Mouse (Mus musculus) bone marrow, adult 2 months (tissue): ENCODE results near the gene Slc43a2. TPM values are rescaled to one million over a fixed set of nuclear protein-coding genes. Genes with fewer than 3 reads are reported as not detected.
A peak's percentile ranks its signal among the peaks of the same experiment; 100 is the strongest.

ENCODE experiments used
- H3K27ac ChIP-seq: fragments of 200-500 bp; 2 replicates; pipeline ENCODE4 v1.5.1; 2012; ENCODE audit warnings: low read depth, mild to moderate bottlenecking, control low read depth, inconsistent platforms, low read length; ENCODE audit not compliant: control insufficient read depth, poor library complexity, insufficient read depth
- H3K4me1 ChIP-seq: fragments of 200-500 bp; 2 replicates; pipeline ENCODE4 v1.6.1; 2011; ENCODE audit warnings: low read length; ENCODE audit not compliant: control insufficient read depth, insufficient read depth
- H3K4me3 ChIP-seq: fragments of 200-500 bp; replicated peaks from 2 replicates; pipeline ENCODE3; 2011; ENCODE audit warnings: mild to moderate bottlenecking, low read depth, low read length, control low read depth; ENCODE audit not compliant: control insufficient read depth
- CTCF ChIP-seq: fragments of 200-500 bp; IDR thresholded peaks from 2 replicates; pipeline ENCODE4 v1.5.1; 2011; ENCODE audit warnings: low read length, control low read depth; ENCODE audit not compliant: control insufficient read depth, insufficient read depth
- POLR2A ChIP-seq: fragments of 200-500 bp; IDR thresholded peaks from 2 replicates; pipeline ENCODE4 v1.6.1; 2011; ENCODE audit warnings: low read depth, mild to moderate bottlenecking, control low read depth, low read length, borderline replicate concordance; ENCODE audit not compliant: control insufficient read depth
- WGBS: fragments of 180-500 bp; shearing (Covaris S2); methylation state at CpG from one replicate; pipeline ENCODE4 v1.1.7; 2018; 5-methylcytosine and 5-hydroxymethylcytosine counted together
- polyA plus RNA-seq: library from polyadenylated mRNA; stranded (reverse); fragments of >200 nt; gene quantifications from 2 replicates; pipeline ENCODE4 v1.2.4, GENCODE M21; 2011; ENCODE audit warnings: low replicate concordance; ENCODE audit not compliant: missing spikeins, insufficient read depth, insufficient read length

The Slc43a2 gene
- polyA plus RNA-seq, 1 experiment, result 20.4 TPM

DNA sequence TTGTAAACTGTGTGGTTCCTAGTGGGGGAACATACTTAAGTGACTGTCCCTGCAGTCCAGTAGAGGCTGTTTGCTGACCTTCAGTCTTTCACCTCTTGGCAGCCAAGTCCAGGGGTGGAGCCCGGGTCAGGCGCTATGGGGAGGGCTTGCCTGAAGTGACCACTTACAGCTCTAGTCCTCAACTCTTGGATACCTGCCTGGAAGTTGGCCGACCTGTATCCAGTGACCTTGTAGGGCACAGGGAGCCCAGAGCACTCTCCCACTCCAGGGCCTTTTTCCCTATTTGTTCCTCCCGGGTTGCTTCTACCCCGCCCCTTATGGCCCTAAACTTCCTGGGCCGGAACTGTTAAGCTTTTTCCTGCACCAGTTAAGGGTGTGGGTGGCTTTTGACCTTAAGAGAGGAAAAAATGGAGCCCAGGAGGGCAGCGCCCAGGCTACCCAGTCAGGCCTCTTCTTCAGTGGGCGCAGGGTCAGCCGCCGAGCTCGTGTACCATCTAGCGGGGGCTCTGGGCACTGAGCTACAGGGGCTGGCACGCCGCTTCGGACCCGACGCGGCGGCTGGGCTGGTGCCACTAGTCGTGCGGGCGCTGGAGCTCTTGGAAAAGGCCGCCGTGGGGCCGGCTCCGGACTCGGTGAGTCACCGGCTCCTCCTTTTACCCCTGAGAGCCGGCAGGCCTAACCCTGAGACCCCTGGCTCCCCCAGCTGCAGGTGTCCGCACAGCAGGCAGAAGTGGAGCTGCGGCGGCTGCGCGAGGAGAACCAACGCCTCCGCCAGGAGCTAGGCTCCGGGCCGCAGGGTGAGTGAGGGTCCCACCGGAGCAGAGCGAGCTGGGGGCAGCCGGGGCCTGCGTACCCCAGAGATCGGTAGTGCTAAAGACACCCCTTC, 21.5 kb upstream of the Slc43a2 start, which contains the start of gene Rilp:
Gene Rilp, plus strand, starts transcription at position 354 of the 886 bp plus-strand sequence.
- H3K27ac ChIP-seq, result peak within 1 kb of the TSS; percentile 52
- peak within 1 kb of the TSS; percentile 56 for H3K4me3 ChIP-seq
- peaks cover 4% of the 10 kb centered on the region; the same call in 1 of the 2 replicates for H3K4me1 ChIP-seq
- TF ChIP-seq CTCF, result peak; percentile 22; the same call in 1 of the 2 replicates
- no peak for TF ChIP-seq POLR2A
- 5% methylated on average over 43 of the region's 43 CpGs for WGBS

DNA sequence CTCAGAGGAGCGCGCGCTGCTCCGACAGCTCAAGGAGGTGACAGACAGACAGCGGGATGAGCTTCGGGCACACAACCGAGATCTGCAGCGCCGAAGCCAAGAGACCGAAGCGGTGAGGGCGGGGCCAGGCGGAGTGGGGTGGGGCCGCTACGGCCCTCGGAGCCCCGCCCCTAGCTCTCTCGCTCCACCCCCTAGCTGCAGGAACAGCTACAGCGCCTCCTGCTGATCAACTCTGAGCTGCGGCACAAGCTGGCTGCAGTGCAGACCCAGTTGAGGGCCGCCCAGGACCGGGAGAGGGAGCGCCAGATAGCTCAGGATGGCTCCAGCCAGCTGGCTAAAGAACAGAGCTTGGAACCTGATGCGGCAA, 20.9 kb upstream of the Slc43a2 start:
- Histone ChIP-seq H3K4me1 (peaks cover 5% of the 10 kb centered on the region; the same call in 1 of the 2 replicates), H3K27ac (peak overlapping the region; percentile 52), H3K4me3 (peak overlapping the region; percentile 56)
- 3% methylated on average over 24 of the region's 24 CpGs for whole genome bisulfite sequencing
- peak; percentile 89 for TF ChIP-seq CTCF
- peak; percentile 70; the same call in 1 of the 2 replicates for TF ChIP-seq POLR2A

DNA sequence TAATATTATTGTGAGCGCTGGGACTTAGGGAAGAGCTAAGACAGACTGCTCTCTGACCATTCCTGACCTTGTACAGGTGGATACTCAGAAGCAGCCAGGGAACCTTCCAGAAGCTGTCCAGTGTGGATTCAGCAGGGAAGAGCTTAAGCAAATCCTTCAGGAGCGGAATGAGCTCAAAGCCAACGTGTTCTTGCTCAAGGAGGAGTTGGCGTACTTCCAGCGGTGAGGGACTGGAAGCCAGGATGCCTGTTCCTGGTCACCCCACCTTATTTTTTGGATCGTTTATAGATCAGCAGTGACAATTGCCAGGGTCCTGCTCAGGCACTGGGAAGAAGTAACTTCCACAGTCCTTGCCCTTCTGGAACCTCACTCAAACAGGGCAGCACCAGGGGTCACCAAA, 20.3 kb upstream of the Slc43a2 start:
- H3K27ac ChIP-seq, result no peak overlapping the region

DNA sequence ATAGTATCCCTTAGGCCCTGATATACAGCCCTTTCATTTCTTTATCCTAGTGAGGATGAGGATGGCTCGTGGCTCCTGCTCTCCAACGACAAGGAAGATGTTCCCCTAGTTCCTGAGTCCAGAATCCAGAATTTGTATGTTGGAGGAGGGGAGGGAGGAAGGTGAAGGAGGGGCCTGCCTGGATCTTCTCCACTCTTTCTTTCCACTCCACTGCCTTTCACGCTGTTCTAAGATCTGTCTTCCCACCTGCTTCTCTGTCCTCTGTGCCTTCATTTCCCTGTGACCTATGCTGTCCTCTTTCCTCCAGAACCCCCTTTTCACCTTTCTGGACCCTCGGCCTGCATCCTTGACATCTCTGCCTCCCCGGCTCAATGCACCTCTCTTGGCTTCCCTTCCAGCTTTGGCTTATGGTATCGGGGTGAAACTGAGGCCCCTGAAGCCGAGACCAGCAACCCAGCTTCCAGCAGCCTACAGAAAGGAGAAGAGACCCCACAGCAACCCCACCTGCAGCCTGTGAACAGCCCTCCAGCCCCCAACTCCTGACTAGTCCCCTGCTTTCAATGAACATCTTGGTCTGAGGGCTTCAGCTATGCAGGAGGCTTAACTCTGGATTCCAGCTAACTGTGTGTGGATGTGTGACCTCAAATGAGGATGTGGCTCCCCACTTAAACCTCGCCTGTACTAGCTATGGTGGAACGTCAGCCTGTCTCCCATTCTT, 19.0 kb upstream of the Slc43a2 start:
- TF ChIP-seq POLR2A, result no peak
- no peak for TF ChIP-seq CTCF
- Histone ChIP-seq H3K27ac (no peak overlapping the region), H3K4me1 (peaks cover 5% of the 10 kb centered on the region; the same call in 1 of the 2 replicates), H3K4me3 (no peak overlapping the region)
- WGBS, result 60% methylated on average over 9 of the region's 9 CpGs

More for the DNA sequence above, 20.3 kb upstream of the Slc43a2 start:
- TF ChIP-seq POLR2A (no peak), CTCF (no peak)
- 90% methylated on average over 6 of the region's 6 CpGs for WGBS
- Histone ChIP-seq H3K4me3 (no peak overlapping the region), H3K4me1 (peaks cover 5% of the 10 kb centered on the region; the same call in 1 of the 2 replicates)

DNA sequence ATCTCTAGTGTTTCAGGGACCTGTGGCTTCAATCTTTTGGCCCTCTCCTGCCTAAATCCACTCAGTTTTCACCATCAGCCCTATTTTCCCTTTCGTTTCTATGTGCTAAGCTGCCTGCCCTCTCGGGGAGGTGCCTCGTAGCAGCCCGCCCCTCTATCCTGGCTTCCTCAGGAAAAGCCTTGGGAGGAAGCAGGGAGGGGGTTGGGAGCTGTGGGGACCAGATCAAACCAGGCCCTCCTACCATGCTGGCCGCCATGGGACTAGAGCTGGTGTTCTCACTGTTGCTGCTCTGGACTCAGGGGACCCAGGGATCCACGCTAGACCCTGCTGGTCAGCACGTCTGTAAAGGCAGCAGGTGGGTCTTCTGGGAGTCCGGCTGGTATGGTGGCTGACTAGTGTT, 18.2 kb upstream of the Slc43a2 start, which contains the start of gene Scarf1:
Gene Scarf1, plus strand, starts transcription at position 205 of the 400 bp plus-strand sequence.
- peak within 1 kb of the TSS; percentile 14 for H3K4me3 ChIP-seq
- WGBS, result 22% methylated on average over 8 of the region's 8 CpGs
- TF ChIP-seq CTCF, result no peak
- TF ChIP-seq POLR2A, result no peak
- no peak within 1 kb of the TSS for H3K27ac ChIP-seq
- H3K4me1 ChIP-seq, result peaks cover 5% of the 10 kb centered on the region; the same call in 1 of the 2 replicates

DNA sequence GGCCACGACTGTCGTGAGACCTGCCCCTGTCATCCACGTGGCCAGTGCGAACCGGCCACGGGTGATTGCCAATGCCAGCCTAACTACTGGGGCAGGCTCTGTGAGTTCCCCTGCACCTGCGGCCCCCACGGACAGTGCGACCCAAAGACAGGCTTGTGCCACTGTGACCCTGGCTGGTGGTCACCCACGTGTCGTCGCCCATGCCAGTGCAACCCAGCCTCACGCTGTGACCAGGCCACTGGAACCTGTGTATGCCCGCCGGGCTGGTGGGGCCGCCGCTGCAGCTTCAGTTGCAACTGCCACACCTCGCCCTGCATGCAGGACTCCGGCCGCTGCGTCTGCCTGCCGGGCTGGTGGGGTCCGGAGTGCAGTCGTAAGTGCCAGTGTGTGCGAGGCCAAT, 16.3 kb upstream of the Slc43a2 start:
- TF ChIP-seq POLR2A (no peak), CTCF (no peak)
- no peak overlapping the region for H3K27ac ChIP-seq
- peaks cover 5% of the 10 kb centered on the region; the same call in 1 of the 2 replicates for H3K4me1 ChIP-seq
- H3K4me3 ChIP-seq, result no peak overlapping the region
- WGBS, result 89% methylated on average over 25 of the region's 25 CpGs

DNA sequence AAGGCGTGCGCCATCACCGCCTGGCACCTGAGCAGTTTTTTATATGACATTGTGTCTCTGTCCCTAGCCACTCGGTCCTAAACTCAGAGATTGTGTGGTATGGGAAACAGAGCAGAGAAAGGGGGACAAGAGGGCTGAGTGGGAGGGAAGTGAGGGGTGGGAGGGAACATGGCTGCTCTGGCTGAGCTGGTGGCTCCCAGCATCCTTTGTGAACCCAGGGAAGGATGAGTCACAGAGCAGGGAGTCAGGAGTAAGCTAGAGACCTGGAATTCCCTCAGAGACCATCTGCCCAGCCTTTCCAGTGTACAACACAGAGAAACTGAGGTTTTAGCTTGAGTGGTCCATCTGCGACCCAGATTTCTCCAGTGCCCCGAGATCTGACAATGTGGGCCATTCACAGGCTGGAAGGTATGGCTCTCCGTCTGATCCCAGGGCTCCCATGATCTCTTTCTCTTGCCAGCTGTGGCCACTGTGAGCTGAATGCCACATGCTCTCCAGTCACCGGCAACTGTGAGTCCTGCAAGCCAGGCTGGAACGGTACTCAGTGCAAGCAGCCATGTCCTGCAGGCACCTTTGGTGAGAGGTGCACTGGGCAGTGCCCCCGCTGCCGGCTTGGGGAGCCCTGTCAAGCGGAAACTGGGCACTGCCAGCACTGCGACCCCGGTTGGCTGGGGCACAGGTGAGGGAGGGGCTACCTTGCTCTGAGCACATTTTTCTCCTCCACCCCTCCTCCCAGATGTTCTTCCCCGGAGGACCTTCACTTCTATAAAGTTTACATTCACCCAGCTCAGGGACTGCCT, 11.5 kb upstream of the Slc43a2 start:
- no peak overlapping the region for H3K4me3 ChIP-seq
- WGBS, result 83% methylated on average over 15 of the region's 15 CpGs
- no peak for TF ChIP-seq CTCF
- TF ChIP-seq POLR2A, result no peak
- peaks cover under 1% of the 10 kb centered on the region; the same call in 1 of the 2 replicates for H3K4me1 ChIP-seq
- no peak overlapping the region for H3K27ac ChIP-seq

DNA sequence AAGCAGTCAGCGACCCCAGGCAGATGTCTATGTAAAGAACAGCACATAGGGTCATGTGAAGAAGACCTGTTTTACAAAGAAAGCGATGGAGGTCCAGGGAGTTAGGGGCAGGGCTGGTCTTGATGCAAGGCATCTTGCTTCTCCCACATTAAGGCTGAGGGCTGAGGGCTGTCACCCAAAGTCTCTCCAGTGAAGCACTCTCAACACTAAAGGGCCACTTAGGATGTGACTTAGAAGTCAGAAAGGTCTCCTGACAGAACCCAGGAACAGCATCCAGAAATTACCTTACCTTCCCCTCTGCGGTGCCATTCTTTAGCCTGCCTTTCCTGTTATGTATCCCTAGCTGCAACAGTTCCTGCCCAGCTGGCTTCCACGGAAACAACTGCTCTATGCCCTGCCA, 9.9 kb upstream of the Slc43a2 start:
- WGBS, result 88% methylated on average over 4 of the region's 4 CpGs
- Histone ChIP-seq H3K4me1 (no peaks in the 10 kb centered on the region), H3K4me3 (no peak overlapping the region), H3K27ac (no peak overlapping the region)
- TF ChIP-seq CTCF (no peak), POLR2A (no peak)
